18 mouse cellular contexts compared by ENCODE assay signal in genomic region chr2:155329707-155330106, GRCm38 (mm10). TPM values are rescaled to one million over a fixed set of nuclear protein-coding genes. Genes with fewer than 3 reads are reported as not detected.
DNase-seq lines count a peak whose midpoint lies in the region; TF ChIP-seq lines count a peak whose summit lies in the region.
"Had no signal": no experiment of that assay in that cellular context is flagged by ENCODE, and none has a peak within 500 bp of the region (broad histone marks: within the 10 kb centered on the region; RNA-seq: fewer than 3 reads in every experiment).

No protein-coding gene starts in this region.

- peak overlapping the region; percentile 84 for H3K27ac ChIP-seq in layer of hippocampus, adult 2 months
- H3K27ac ChIP-seq: embryonic facial prominence, embryonic 10.5 days; embryonic facial prominence, embryonic 12.5 days; forebrain, embryonic 10.5 days; forebrain, embryonic 12.5 days had no signal

- TF ChIP-seq CTCF in layer of hippocampus, adult 2 months (conservative IDR thresholded peaks at IDR 0.05), result no peak

- no peak overlapping the region for H3K4me3 ChIP-seq in layer of hippocampus, adult 2 months
- H3K4me3 ChIP-seq: embryonic facial prominence, embryonic 10.5 days; embryonic facial prominence, embryonic 12.5 days; forebrain, embryonic 10.5 days; forebrain, embryonic 12.5 days had no signal

- DNase-seq in layer of hippocampus, adult 2 months (ENCODE audit: low spot score in 2 of 2), result no peak
- DNase-seq in layer of hippocampus, adult 11-12 months (ENCODE audit: low spot score), result no peak
- DNase-seq in adipocyte (ENCODE audit: low spot score), result peak; percentile 53
- DNase-seq in fat pad, adult 2 months (ENCODE audit: extremely low read depth, low read depth, low spot score), result peak; percentile 71
- no peak for DNase-seq in left cerebral cortex, adult 18-20 months (ENCODE audit: low spot score in 2 of 2)
- DNase-seq: adrenal gland, adult 8-10 months; adrenal gland, postnatal 14 days; adrenal gland, postnatal 36 days; B cell, adult 2 months; cerebellum, adult 11-12 months; cerebellum, adult 2 months; cerebellum, adult 9-10 months; cerebellum, postnatal 10 days; cerebellum, postnatal 25 days had no signal

RNA-seq across cellular contexts. Expression of gene Pigu, which starts 27.5 kb away (rescaled TPM):
- total RNA-seq in layer of hippocampus, adult 2 months (2021), result 10 to 100 TPM; 26.3 to 26.6 TPM
- total RNA-seq in left cerebral cortex, adult 18-20 months (2021), result 10 to 100 TPM; 27.5 to 31.2 TPM

RNA-seq across cellular contexts. Expression of gene Trp53inp2, which starts 51.2 kb away (rescaled TPM):
- total RNA-seq in layer of hippocampus, adult 2 months (2021), result 100 to 1,000 TPM; 109 to 111 TPM
- total RNA-seq in left cerebral cortex, adult 18-20 months (2021), result 100 to 1,000 TPM; 114 to 126 TPM

RNA-seq across cellular contexts. Expression of gene Map1lc3a, which starts 53.6 kb away (rescaled TPM):
- total RNA-seq in layer of hippocampus, adult 2 months (2021), result 100 to 1,000 TPM; 215 to 248 TPM
- 100 to 1,000 TPM; 320 to 326 TPM for total RNA-seq in left cerebral cortex, adult 18-20 months (2021)

Comparison
In these comparisons a context has a peak if more than half of its experiments do, and no peak if none do; other contexts are left out.
1. DNase-seq: peak in adipocyte (single experiment) and fat pad, adult 2 months (single experiment); none in layer of hippocampus, adult 2 months (0 of 2), layer of hippocampus, adult 11-12 months (single experiment) and left cerebral cortex, adult 18-20 months (0 of 2).